Mouse (Mus musculus): Measurements from ENCODE around the gene Gm20918. TPM values are rescaled to one million over a fixed set of nuclear protein-coding genes. Genes with fewer than 3 reads are reported as not detected.
"Not testable (repeated sequence)": the region's sequence is repeated elsewhere in the genome, so short reads cannot be mapped to it uniquely, and the experiment has no call there.

Gm20918 gene
- total RNA-seq (2021), result not detected
- long read RNA-seq, experiment 1, result 0 reads
- long read RNA-seq, experiment 2, result 0 reads

- intact Hi-C loops (cut with DNase I); DNase-seq: not testable (repeated sequence)
Measured at GRCm38 (mm10) chrY:5043637-5044036, at the start of gene Gm20918. Gene Gm20918, plus strand, starts transcription at chrY:5043937.

Other genes with a start within 250 kb of the Gm20918 start
- not detected for gene Gm21820, start 205.5 kb downstream of the Gm20918 start, total RNA-seq (2021)